Mouse (Mus musculus) intestine, postnatal 0 days (tissue): ENCODE data around the gene Cdc25b. TPM values are rescaled to one million over a fixed set of nuclear protein-coding genes. Genes with fewer than 3 reads are reported as not detected.

Experiments
- ATAC-seq: fragments of 200-750 bp; cut with Nextera tagmentation; 2 replicates; pipeline ENCODE4 v1.8.0; 2017; ENCODE audit warnings: mild to moderate bottlenecking, moderate TSS enrichment, moderate library complexity
- H3K27ac ChIP-seq: fragments of 300-500 bp; sonication (generic); 2 replicates; pipeline ENCODE4 v1.5.1; 2014; ENCODE audit warnings: mild to moderate bottlenecking, low read depth, low read length, moderate library complexity
- H3K27me3 ChIP-seq: fragments of 300-500 bp; sonication (generic); replicated peaks from 2 replicates; pipeline ENCODE4 v1.6.1; 2014; ENCODE audit warnings: low read length, mixed read lengths; ENCODE audit not compliant: control insufficient read depth, insufficient read depth
- H3K36me3 ChIP-seq: fragments of 300-500 bp; sonication (generic); 2 replicates; pipeline ENCODE4 v1.6.1; 2014; ENCODE audit warnings: mild to moderate bottlenecking, moderate library complexity; ENCODE audit not compliant: control insufficient read depth, insufficient read depth
- H3K4me1 ChIP-seq: fragments of 300-500 bp; sonication (generic); replicated peaks from 2 replicates; pipeline ENCODE4 v1.6.1; 2014; ENCODE audit warnings: antibody characterized with exemption, low read length, mixed read lengths; ENCODE audit not compliant: control insufficient read depth, insufficient read depth
- H3K4me2 ChIP-seq: fragments of 300-500 bp; sonication (generic); replicated peaks from 2 replicates; pipeline ENCODE4 v1.6.1; 2014; ENCODE audit warnings: low read depth, mild to moderate bottlenecking, moderate library complexity
- H3K4me3 ChIP-seq: fragments of 300-500 bp; sonication (generic); 2 replicates; pipeline ENCODE4 v1.5.1; 2014; ENCODE audit warnings: low read depth, low read length
- H3K9ac ChIP-seq: fragments of 300-500 bp; sonication (generic); 2 replicates; pipeline ENCODE4 v1.6.1; 2014; ENCODE audit warnings: mild to moderate bottlenecking, low read depth, low read length
- H3K9me3 ChIP-seq: fragments of 300-500 bp; sonication (generic); 2 replicates; pipeline ENCODE4 v1.6.1; 2016; ENCODE audit warnings: mixed run types; ENCODE audit not compliant: control insufficient read depth
- CTCF ChIP-seq: sonication (generic); IDR thresholded peaks from 2 replicates; pipeline ENCODE4 v1.5.1; 2016; ENCODE audit warnings: low read depth, mild to moderate bottlenecking, control low read depth, antibody characterized with exemption, moderate library complexity
- WGBS: fragments of 180-500 bp; shearing (Covaris S2); extraction: QIAGEN DNeasy Blood & Tissue Kit; methylation state at CpG from one replicate; pipeline ENCODE4 v1.1.7; 2014; 5-methylcytosine and 5-hydroxymethylcytosine counted together
- polyA plus RNA-seq: library from polyadenylated mRNA; unstranded; fragments of >200 nt; fragmentation: Nextera tagmentation; extraction: Ambion mirVana; gene quantifications from 2 replicates; pipeline ENCODE4 v1.2.1, GENCODE M21; 2015

The Cdc25b gene
- polyA plus RNA-seq, 1 experiment from 2014 or later = 10.9 TPM

DNA sequence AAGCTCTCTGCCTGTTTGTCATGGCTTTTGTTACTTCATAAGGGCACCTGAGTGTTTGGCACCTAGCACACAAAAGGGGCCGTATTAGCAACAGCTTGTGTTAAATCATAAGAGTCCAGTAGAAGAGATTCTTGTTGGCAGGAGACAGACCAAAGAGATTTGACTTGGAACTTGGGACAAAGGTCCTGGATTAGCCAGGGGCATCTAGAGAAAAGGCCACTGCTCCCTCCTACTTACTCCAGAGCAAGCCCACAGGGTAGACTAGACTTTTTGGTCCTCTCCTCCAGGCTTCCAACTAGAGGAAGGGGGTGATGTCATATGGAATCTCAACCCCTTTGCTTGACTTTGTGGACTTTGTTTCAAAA lies 10.8 kb upstream of the Cdc25b start:
- Histone ChIP-seq H3K4me3 (no peak overlapping the region), H3K4me2 (peak overlapping the region; percentile 96), H3K27ac (peak overlapping the region; percentile 83), H3K9me3 (no peaks in the 10 kb centered on the region), H3K36me3 (no peaks in the 10 kb centered on the region; the same call in 1 of the 2 replicates), H3K27me3 (no peaks in the 10 kb centered on the region), H3K4me1 (peaks cover 20% of the 10 kb centered on the region), H3K9ac (peak overlapping the region; percentile 22)
- no peak for ATAC-seq
- 54% methylated on average over 1 of the region's 1 CpGs for WGBS
- no peak for TF ChIP-seq CTCF

DNA sequence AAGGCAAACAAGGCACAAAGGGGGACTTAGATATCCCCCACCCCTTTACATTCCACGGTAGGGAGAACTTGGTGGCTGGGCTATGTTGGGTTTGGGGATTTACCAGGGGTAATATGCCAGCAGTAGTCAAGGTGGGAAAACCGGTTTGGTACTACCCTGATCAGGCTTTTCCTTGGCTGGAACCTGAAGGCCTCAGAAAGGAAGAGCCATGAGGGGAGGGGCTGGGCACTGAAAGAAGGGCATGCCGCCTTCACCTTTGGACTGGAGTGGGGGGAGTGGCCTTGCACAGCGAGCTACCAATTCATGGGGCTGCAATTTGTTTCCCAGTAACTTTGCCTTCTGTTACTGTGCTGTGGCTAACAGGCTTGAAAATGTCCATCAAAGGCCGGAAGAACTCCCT lies 10.3 kb upstream of the Cdc25b start:
- H3K36me3 ChIP-seq = no peaks in the 10 kb centered on the region; the same call in 1 of the 2 replicates
- TF ChIP-seq CTCF = no peak
- no peaks in the 10 kb centered on the region for H3K27me3 ChIP-seq
- H3K27ac ChIP-seq = peak overlapping the region; percentile 83
- peaks cover 20% of the 10 kb centered on the region for H3K4me1 ChIP-seq
- H3K4me2 ChIP-seq = peak overlapping the region; percentile 96
- WGBS = 35% methylated on average over 5 of the region's 5 CpGs
- peak overlapping the region; percentile 22; the same call in 1 of the 2 replicates for H3K9ac ChIP-seq
- peak overlapping the region; percentile 65 for H3K4me3 ChIP-seq
- no peaks in the 10 kb centered on the region for H3K9me3 ChIP-seq
- peak; percentile 66 for ATAC-seq

DNA sequence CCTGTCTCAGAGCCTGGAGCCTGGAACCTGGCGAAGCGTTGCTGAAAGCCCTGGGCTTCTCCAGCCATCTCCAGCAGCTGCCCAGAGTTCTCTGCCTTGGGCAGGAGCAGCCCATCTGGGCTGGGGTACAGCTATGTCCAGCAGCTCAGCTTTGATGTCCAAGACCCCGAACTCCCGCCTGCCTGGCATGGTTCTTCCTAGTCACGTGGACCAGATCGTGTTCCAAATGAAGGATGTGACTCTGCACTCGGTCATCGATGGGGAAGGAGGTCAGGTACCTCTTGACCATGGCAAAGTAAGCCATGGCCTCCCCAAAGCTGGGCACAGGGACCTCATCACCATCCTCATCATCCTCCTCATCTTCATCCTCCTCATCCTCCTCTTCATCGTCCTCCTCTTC lies 8.8 kb upstream of the Cdc25b start:
- H3K9me3 ChIP-seq = no peaks in the 10 kb centered on the region
- no peak for ATAC-seq
- WGBS = 47% methylated on average over 9 of the region's 9 CpGs
- no peak for TF ChIP-seq CTCF
- H3K9ac ChIP-seq = peak overlapping the region; percentile 51
- peaks cover 20% of the 10 kb centered on the region for H3K4me1 ChIP-seq
- no peaks in the 10 kb centered on the region for H3K36me3 ChIP-seq
- H3K4me2 ChIP-seq = peak overlapping the region; percentile 96
- peak overlapping the region; percentile 70; the same call in 1 of the 2 replicates for H3K27ac ChIP-seq
- H3K4me3 ChIP-seq = peak overlapping the region; percentile 65
- no peaks in the 10 kb centered on the region for H3K27me3 ChIP-seq

DNA sequence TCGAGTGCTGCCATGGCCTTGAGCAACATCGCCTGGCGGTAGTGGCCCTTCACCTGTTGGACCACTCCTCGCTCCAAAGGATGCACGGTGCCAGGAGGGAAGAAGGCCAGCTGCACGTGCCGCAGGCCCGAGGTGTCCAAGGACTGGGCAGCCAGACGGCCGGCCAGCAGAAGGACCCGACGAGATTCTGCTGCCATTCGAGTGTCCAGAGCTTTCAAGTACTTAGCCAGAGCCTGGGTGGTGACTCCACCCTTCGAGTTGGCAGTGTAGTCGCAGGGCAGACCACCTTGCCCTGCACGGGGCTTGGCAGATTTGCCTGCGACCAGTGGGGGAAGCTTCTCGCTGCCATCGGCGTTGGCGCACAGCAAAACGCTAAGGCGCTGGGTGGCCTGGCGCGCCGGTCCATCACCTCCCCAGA lies 7.9 kb upstream of the Cdc25b start:
- no peak for ATAC-seq
- Histone ChIP-seq H3K9me3 (no peaks in the 10 kb centered on the region), H3K27ac (peak overlapping the region; percentile 98), H3K4me2 (peak overlapping the region; percentile 96), H3K4me1 (peaks cover 20% of the 10 kb centered on the region), H3K27me3 (no peaks in the 10 kb centered on the region), H3K9ac (peak overlapping the region; percentile 96), H3K4me3 (peak overlapping the region; percentile 65), H3K36me3 (no peaks in the 10 kb centered on the region)
- no peak for TF ChIP-seq CTCF
- 15% methylated on average over 25 of the region's 26 CpGs for WGBS

DNA sequence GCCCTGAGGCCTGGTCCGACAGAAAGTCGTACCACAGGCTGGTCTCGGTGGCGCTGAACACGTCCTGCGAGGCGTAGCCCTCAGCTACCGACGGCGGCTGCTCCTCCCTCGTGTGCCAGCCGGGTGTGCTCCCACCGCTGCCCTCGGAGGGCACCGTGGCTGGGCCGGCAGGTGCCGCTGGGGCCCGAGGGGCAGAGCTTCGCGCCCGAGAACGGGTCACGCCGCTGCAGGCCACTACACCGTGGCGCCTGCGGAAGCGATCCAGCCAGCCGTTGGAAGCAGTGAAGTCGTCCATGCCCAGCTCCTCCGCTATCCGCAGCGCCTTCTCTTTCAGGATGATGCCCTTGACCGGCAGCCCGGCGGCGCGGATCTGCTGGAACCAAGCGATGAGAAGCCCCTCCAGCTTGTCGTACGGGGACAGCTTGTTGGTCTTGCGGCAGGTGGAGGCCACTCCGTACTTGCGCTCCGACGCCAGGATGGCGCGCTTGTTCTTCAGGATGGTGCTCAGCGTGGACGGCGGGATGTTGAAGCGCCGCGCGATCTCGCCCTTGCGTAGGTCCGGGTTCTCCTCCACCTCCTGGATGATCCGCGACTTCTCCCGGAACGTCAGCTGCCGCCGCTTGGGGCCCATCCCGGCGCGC lies 7.4 kb upstream of the Cdc25b start:
- under 1% methylated on average over 65 of the region's 67 CpGs for WGBS
- peaks cover 20% of the 10 kb centered on the region for H3K4me1 ChIP-seq
- no peaks in the 10 kb centered on the region for H3K9me3 ChIP-seq
- peak overlapping the region; percentile 96 for H3K4me2 ChIP-seq
- H3K36me3 ChIP-seq = no peaks in the 10 kb centered on the region
- H3K27ac ChIP-seq = peak overlapping the region; percentile 98
- H3K27me3 ChIP-seq = no peaks in the 10 kb centered on the region
- H3K9ac ChIP-seq = peak overlapping the region; percentile 96
- peak; percentile 17; the same call in 1 of the 2 replicates for TF ChIP-seq CTCF
- H3K4me3 ChIP-seq = peak overlapping the region; percentile 65
- ATAC-seq = peak; percentile 62

DNA sequence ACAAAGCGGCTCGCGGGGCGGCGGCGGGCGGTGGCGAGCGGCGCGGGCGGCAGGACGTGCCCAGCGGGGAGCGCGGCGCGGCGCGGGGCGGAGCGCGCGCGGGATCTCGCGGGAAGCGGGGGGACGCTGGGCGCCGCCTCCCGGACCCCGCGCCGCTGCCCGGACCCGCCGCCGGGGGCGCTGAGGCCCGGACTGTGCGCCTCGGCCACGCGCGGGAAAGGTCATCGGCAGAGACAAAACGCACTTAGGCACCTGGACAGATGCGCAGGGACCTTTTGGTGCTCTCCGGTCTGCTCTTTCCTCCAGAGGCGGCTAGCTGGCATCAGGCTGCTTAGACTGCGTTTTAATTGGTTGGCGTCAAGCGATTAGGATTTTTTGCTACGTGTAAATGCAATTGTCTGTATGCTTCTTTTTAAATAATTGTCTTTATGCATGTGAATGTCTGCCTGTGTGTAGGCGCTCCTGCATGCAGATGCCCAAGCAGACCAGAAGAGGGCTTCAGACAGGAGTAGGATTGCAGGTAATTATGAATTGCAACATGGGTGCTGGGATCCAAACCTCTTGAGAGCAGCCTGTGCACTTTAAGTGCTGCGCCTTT lies 6.7 kb upstream of the Cdc25b start, which contains the start of gene Cenpb:
TSS of gene Cenpb (minus strand) at position 78 of the 598 bp plus-strand sequence.
- Histone ChIP-seq H3K27me3 (no peaks in the 10 kb centered on the region), H3K4me2 (peak within 1 kb of the TSS; percentile 96), H3K4me1 (peaks cover 16% of the 10 kb centered on the region), H3K9ac (peak within 1 kb of the TSS; percentile 96), H3K36me3 (no peaks in the 10 kb centered on the region), H3K4me3 (peak within 1 kb of the TSS; percentile 65), H3K27ac (peak within 1 kb of the TSS; percentile 98), H3K9me3 (no peaks in the 10 kb centered on the region)
- 3% methylated on average over 45 of the region's 57 CpGs for whole genome bisulfite sequencing
- peak; percentile 81 for ATAC-seq
- peak; percentile 65 for TF ChIP-seq CTCF
